Mouse (Mus musculus): ENCODE measurements around the gene Alg9. TPM values are rescaled to one million over a fixed set of nuclear protein-coding genes. Genes with fewer than 3 reads are reported as not detected.

Gene Alg9
- total RNA-seq, 2 experiments from 2014 or later = 24.7 to 30.8 TPM

GRCm38 (mm10) chr9:50753947-50754346 is 20.9 kb upstream of the Alg9 start:
- ATAC-seq (replicated peaks; ENCODE audit: poor library complexity) = no peak

GRCm38 (mm10) chr9:50756711-50757110 is 18.1 kb upstream of the Alg9 start:
- no peak for ATAC-seq (replicated peaks; ENCODE audit: poor library complexity)

- peak; percentile 62 for ATAC-seq (replicated peaks; ENCODE audit: poor library complexity)
Observed at GRCm38 (mm10) chr9:50761520-50762243, 13.1 kb upstream of the Alg9 start.

- ATAC-seq (replicated peaks; ENCODE audit: poor library complexity) = 0 out of 2 replicates have a peak, but pooled peaks have one; percentile 36
Observed at GRCm38 (mm10) chr9:50763331-50763730, 11.5 kb upstream of the Alg9 start.

- no peak for ATAC-seq (replicated peaks; ENCODE audit: poor library complexity)
Observed at GRCm38 (mm10) chr9:50767531-50768106, 7.2 kb upstream of the Alg9 start.

GRCm38 (mm10) chr9:50768107-50769002 is 6.5 kb upstream of the Alg9 start, which contains the start of gene Fdxacb1:
TSS of gene Fdxacb1 (plus strand) at chr9:50768236.
- ATAC-seq (replicated peaks; ENCODE audit: poor library complexity) = peak; percentile 96

GRCm38 (mm10) chr9:50770011-50770410 is 4.8 kb upstream of the Alg9 start:
- ATAC-seq (replicated peaks; ENCODE audit: poor library complexity) = no peak

GRCm38 (mm10) chr9:50774026-50774462 is 775 bp upstream of the Alg9 start:
- ATAC-seq (replicated peaks; ENCODE audit: poor library complexity) = peak; percentile 60

- peak; percentile 27 for ATAC-seq (replicated peaks; ENCODE audit: poor library complexity)
Observed at GRCm38 (mm10) chr9:50775662-50776126, 875 bp downstream of the Alg9 start.

- no peak for ATAC-seq (replicated peaks; ENCODE audit: poor library complexity)
Observed at GRCm38 (mm10) chr9:50776162-50776760, 1.4 kb downstream of the Alg9 start.

GRCm38 (mm10) chr9:50782155-50782554 is 7.3 kb downstream of the Alg9 start:
- peak; percentile 79 for ATAC-seq (replicated peaks; ENCODE audit: poor library complexity)

- no peak for ATAC-seq (replicated peaks; ENCODE audit: poor library complexity)
Observed at GRCm38 (mm10) chr9:50795266-50795665, 20.4 kb downstream of the Alg9 start.

GRCm38 (mm10) chr9:50796776-50797175 is 22.0 kb downstream of the Alg9 start:
- ATAC-seq (replicated peaks; ENCODE audit: poor library complexity) = no peak

- ATAC-seq (replicated peaks; ENCODE audit: poor library complexity) = no peak
Observed at GRCm38 (mm10) chr9:50797641-50798040, 22.8 kb downstream of the Alg9 start.

GRCm38 (mm10) chr9:50798368-50798767 is 23.5 kb downstream of the Alg9 start:
- peak; percentile 63 for ATAC-seq (replicated peaks; ENCODE audit: poor library complexity)

GRCm38 (mm10) chr9:50800985-50801384 is 26.2 kb downstream of the Alg9 start:
- ATAC-seq (replicated peaks; ENCODE audit: poor library complexity) = peak; percentile 87

- peak; percentile 70 for ATAC-seq (replicated peaks; ENCODE audit: poor library complexity)
Observed at GRCm38 (mm10) chr9:50803055-50803671, 28.3 kb downstream of the Alg9 start.

GRCm38 (mm10) chr9:50808471-50808870 is 33.7 kb downstream of the Alg9 start:
- no peak for ATAC-seq (replicated peaks; ENCODE audit: poor library complexity)

- no peak for ATAC-seq (replicated peaks; ENCODE audit: poor library complexity)
Observed at GRCm38 (mm10) chr9:50809146-50809545, 34.3 kb downstream of the Alg9 start.

GRCm38 (mm10) chr9:50811187-50811586 is 36.4 kb downstream of the Alg9 start:
- peak; percentile 93 for ATAC-seq (replicated peaks; ENCODE audit: poor library complexity)
